Comparison of ENCODE assay signal across 8 mouse cellular contexts in the genomic region with DNA sequence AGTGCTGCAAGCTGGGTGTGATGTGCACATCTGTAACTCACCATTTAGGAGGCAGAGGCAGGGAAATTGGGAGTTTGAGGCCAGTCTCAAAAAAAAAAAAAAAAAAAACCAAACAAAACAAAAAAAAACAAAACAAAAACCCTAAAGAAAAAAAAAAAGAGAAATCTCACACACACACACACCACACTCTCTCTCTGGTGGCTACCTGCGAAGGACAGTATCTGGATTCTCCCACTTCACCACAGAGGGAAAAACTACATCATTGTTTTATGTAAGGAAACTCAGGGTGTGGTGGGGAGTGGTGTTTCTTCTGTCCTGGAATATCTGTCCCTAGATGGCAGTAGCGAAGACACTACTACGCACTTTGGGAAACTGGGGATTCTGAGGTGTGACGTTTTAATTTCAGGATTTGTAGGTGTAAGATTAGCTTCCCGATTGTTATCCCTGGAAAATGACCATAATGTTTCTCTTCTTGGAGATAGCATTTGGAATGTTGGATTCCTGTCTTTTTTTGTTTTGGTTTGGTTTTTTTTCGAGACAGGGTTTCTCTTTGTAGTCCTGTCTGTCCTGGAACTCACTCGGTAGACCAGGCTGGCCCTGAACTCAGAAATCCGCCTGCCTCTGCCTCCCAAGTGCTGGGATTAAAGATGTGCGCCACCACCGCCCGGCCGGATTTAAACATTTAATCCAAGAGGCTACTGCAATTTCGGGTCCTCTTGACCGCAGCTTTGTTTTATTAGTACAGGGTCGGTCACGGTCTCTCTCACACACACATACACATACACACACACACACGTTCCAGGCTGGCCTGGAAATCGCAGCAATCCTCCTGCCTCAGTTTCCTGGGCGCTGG. TPM values are rescaled to one million over a fixed set of nuclear protein-coding genes. Genes with fewer than 3 reads are reported as not detected.
DNase-seq lines count a peak whose midpoint lies in the region; ATAC-seq and TF ChIP-seq lines count a peak whose summit lies in the region.

No protein-coding gene starts in this region.

- peak overlapping the region; percentile 88 for H3K4me3 ChIP-seq in layer of hippocampus, adult 2 months
- peak overlapping the region; percentile 68 for H3K4me3 ChIP-seq in forebrain, postnatal 0 days (ENCODE audit: low read depth, low read length)
- peak overlapping the region; percentile 58 for H3K4me3 ChIP-seq in stomach, embryonic 14.5 days (ENCODE audit: low read depth, low read length)

- peaks cover 33% of the 10 kb centered on the region for H3K36me3 ChIP-seq in forebrain, postnatal 0 days (ENCODE audit: insufficient read depth)
- H3K36me3 ChIP-seq in stomach, embryonic 14.5 days (ENCODE audit: control insufficient read depth, insufficient read depth, low read length) = peaks cover 31% of the 10 kb centered on the region

- peaks cover 13% of the 10 kb centered on the region; the same call in 1 of the 2 replicates for H3K4me1 ChIP-seq in forebrain, postnatal 0 days (ENCODE audit: insufficient read depth)
- H3K4me1 ChIP-seq in stomach, embryonic 14.5 days (ENCODE audit: control insufficient read depth, insufficient read depth, low read length) = peaks cover 3% of the 10 kb centered on the region; the same call in 1 of the 2 replicates

- DNase-seq in layer of hippocampus, adult 2 months (ENCODE audit: low spot score in 2 of 2) = peak in 1 of 2 experiments; percentile 36
- DNase-seq in layer of hippocampus, adult 9-11 months = no peak
- peak; percentile 82 for DNase-seq in ZHBTc4 (ENCODE audit: low read depth, low spot score)
- DNase-seq in forebrain, postnatal 0 days = peak; percentile 49
- DNase-seq in kidney, adult 9 months = peak; percentile 70
- DNase-seq in lung, postnatal 10 days = peak; percentile 68
- no peak for DNase-seq in left cerebral cortex, postnatal 10 days (ENCODE audit: extremely low spot score in 1 of 2, low spot score in 2 of 2)

- ATAC-seq in forebrain, postnatal 0 days = no peak
- no peak for ATAC-seq in stomach, embryonic 14.5 days (ENCODE audit: insufficient number of reproducible peaks, insufficient read depth, low FRiP score, low read depth)

- WGBS in forebrain, postnatal 0 days = 20% methylated on average over 19 of the region's 19 CpGs
- 16% methylated on average over 19 of the region's 19 CpGs for WGBS in stomach, embryonic 14.5 days

- peak overlapping the region; percentile 84 for H3K9ac ChIP-seq in forebrain, postnatal 0 days
- peak overlapping the region; percentile 60 for H3K9ac ChIP-seq in stomach, embryonic 14.5 days (replicated peaks; ENCODE audit: low read depth, low read length)

- intact Hi-C loops in left cerebral cortex, postnatal 10 days (cut with DNase I) = no loop called here

- H3K4me2 ChIP-seq in forebrain, postnatal 0 days (ENCODE audit: low read depth) = peak overlapping the region; percentile 67
- H3K4me2 ChIP-seq in stomach, embryonic 14.5 days (replicated peaks; ENCODE audit: low read depth, low read length) = peak overlapping the region; percentile 62

- no peaks in the 10 kb centered on the region for H3K9me3 ChIP-seq in forebrain, postnatal 0 days (ENCODE audit: low read length)
- H3K9me3 ChIP-seq in stomach, embryonic 14.5 days (ENCODE audit: control insufficient read depth, low read depth, low read length) = no peaks in the 10 kb centered on the region

- TF ChIP-seq CTCF in layer of hippocampus, adult 2 months (conservative IDR thresholded peaks at IDR 0.05) = peak; percentile 71
- TF ChIP-seq CTCF in forebrain, postnatal 0 days (IDR thresholded peaks at IDR 0.05; ENCODE audit: low read depth) = peak; percentile 41

- H3K27ac ChIP-seq in layer of hippocampus, adult 2 months = peak overlapping the region; percentile 88
- H3K27ac ChIP-seq in forebrain, postnatal 0 days (ENCODE audit: low read depth, low read length) = peak overlapping the region; percentile 89
- H3K27ac ChIP-seq in stomach, embryonic 14.5 days (ENCODE audit: low read length) = peak overlapping the region; percentile 73; the same call in 1 of the 2 replicates

- no peaks in the 10 kb centered on the region for H3K27me3 ChIP-seq in forebrain, postnatal 0 days (ENCODE audit: insufficient read depth, low read length)
- no peaks in the 10 kb centered on the region for H3K27me3 ChIP-seq in stomach, embryonic 14.5 days (ENCODE audit: control insufficient read depth, insufficient read depth, low read length)

RNA-seq across cellular contexts. Expression of gene Sbds, which starts 0.9 kb away (rescaled TPM):
- 10 to 100 TPM; 76.5 to 81.9 TPM for total RNA-seq in layer of hippocampus, adult 2 months (2021)
- total RNA-seq in forebrain, postnatal 0 days (2014; rRNA removed) = 27.2 and 27.8 TPM in 2 replicates
- 43.7 and 45.2 TPM in 2 replicates for polyA plus RNA-seq in forebrain, postnatal 0 days (2015; fragmentation: Nextera tagmentation; extraction: Ambion mirVana)
- 55.0 and 57.4 TPM in 2 replicates for polyA plus RNA-seq in stomach, embryonic 14.5 days (2014; fragmentation: Nextera tagmentation; extraction: Ambion mirVana)
- total RNA-seq in left cerebral cortex, postnatal 10 days (2021) = 10 to 100 TPM; 45.8 to 48.7 TPM

RNA-seq across cellular contexts. Expression of gene Tyw1, which starts 1.0 kb away (rescaled TPM):
- 10 to 100 TPM; 16.2 to 17.7 TPM for total RNA-seq in layer of hippocampus, adult 2 months (2021)
- 18.0 and 19.8 TPM in 2 replicates for total RNA-seq in forebrain, postnatal 0 days (2014; rRNA removed)
- polyA plus RNA-seq in forebrain, postnatal 0 days (2015; fragmentation: Nextera tagmentation; extraction: Ambion mirVana) = 17.8 and 18.5 TPM in 2 replicates
- polyA plus RNA-seq in stomach, embryonic 14.5 days (2014; fragmentation: Nextera tagmentation; extraction: Ambion mirVana) = 27.5 and 28.7 TPM in 2 replicates
- 10 to 100 TPM; 16.8 to 20.9 TPM for total RNA-seq in left cerebral cortex, postnatal 10 days (2021)

RNA-seq across cellular contexts. Expression of gene Tmem248, which starts 37.5 kb away (rescaled TPM):
- 10 to 100 TPM; 39.7 to 41.4 TPM for total RNA-seq in layer of hippocampus, adult 2 months (2021)
- 29.8 and 45.8 TPM in 2 replicates for total RNA-seq in forebrain, postnatal 0 days (2014; rRNA removed)
- 20.6 and 29.1 TPM in 2 replicates for polyA plus RNA-seq in forebrain, postnatal 0 days (2015; fragmentation: Nextera tagmentation; extraction: Ambion mirVana)
- polyA plus RNA-seq in stomach, embryonic 14.5 days (2014; fragmentation: Nextera tagmentation; extraction: Ambion mirVana) = 33.7 and 36.7 TPM in 2 replicates
- 10 to 100 TPM; 44.8 to 45.6 TPM for total RNA-seq in left cerebral cortex, postnatal 10 days (2021)

Comparison
In these comparisons a context has a peak if more than half of its experiments do, and no peak if none do; other contexts are left out.
1. DNase-seq: peak in ZHBTc4 (single experiment), forebrain, postnatal 0 days (single experiment), kidney, adult 9 months (single experiment) and lung, postnatal 10 days (single experiment); none in layer of hippocampus, adult 9-11 months (single experiment) and left cerebral cortex, postnatal 10 days (0 of 2).
2. Peak in every context shown above with its lines, with median percentiles within 50 percentile points of each other: H3K27ac ChIP-seq and H3K4me3 ChIP-seq.